Mouse (Mus musculus): ENCODE results near the gene Nat8f3. TPM values are rescaled to one million over a fixed set of nuclear protein-coding genes. Genes with fewer than 3 reads are reported as not detected.
"Not testable (repeated sequence)": the region's sequence is repeated elsewhere in the genome, so short reads cannot be mapped to it uniquely, and the experiment has no call there.

Gene Nat8f3
- polyA plus RNA-seq (2015; fragmentation: Nextera tagmentation; extraction: Ambion mirVana) = 0.15 TPM in 1 of 2 replicates, not detected in the other

GRCm38 (mm10) chr6:85765532-85765931 is at the start of gene Nat8f3:
TSS of gene Nat8f3 (minus strand) at chr6:85765754.
- not testable (repeated sequence) for H3K36me3 ChIP-seq (ENCODE audit: insufficient read depth, low read length); H3K9me3 ChIP-seq (replicated peaks; ENCODE audit: low read length); H3K27ac ChIP-seq; H3K9ac ChIP-seq (ENCODE audit: low read depth, low read length); H3K4me2 ChIP-seq (ENCODE audit: low read length); H3K27me3 ChIP-seq (ENCODE audit: insufficient read depth, low read length); H3K4me3 ChIP-seq (replicated peaks; ENCODE audit: low read depth, low read length); H3K4me1 ChIP-seq (replicated peaks; ENCODE audit: insufficient read depth, low read length); ATAC-seq (replicated peaks; ENCODE audit: low FRiP score, low read depth)
- WGBS = 68% methylated on average over 12 of the region's 13 CpGs
- DNase-seq (ENCODE audit: low spot score) = peak; percentile 25
- TF ChIP-seq CTCF (IDR thresholded peaks at IDR 0.05; ENCODE audit: low read depth) = peak; percentile 34; the same call in 1 of the 2 replicates

GRCm38 (mm10) chr6:85813339-85813738 is 47.8 kb upstream of the Nat8f3 start:
- ATAC-seq (replicated peaks; ENCODE audit: low FRiP score, low read depth) = no peak
- Histone ChIP-seq H3K27me3 (ENCODE audit: insufficient read depth, low read length) (no peaks in the 10 kb centered on the region), H3K4me2 (ENCODE audit: low read length) (no peak overlapping the region), H3K36me3 (ENCODE audit: insufficient read depth, low read length) (no peaks in the 10 kb centered on the region), H3K4me3 (replicated peaks; ENCODE audit: low read depth, low read length) (no peak overlapping the region), H3K27ac (no peak overlapping the region), H3K4me1 (replicated peaks; ENCODE audit: insufficient read depth, low read length) (no peaks in the 10 kb centered on the region), H3K9me3 (replicated peaks; ENCODE audit: low read length) (no peaks in the 10 kb centered on the region), H3K9ac (ENCODE audit: low read depth, low read length) (no peak overlapping the region)
- TF ChIP-seq CTCF (IDR thresholded peaks at IDR 0.05; ENCODE audit: low read depth) = no peak
- no peak for DNase-seq (ENCODE audit: low spot score)
- 89% methylated on average over 2 of the region's 2 CpGs for WGBS

GRCm38 (mm10) chr6:85810942-85811537 is 45.5 kb upstream of the Nat8f3 start:
- not testable (repeated sequence) for H3K27me3 ChIP-seq (ENCODE audit: insufficient read depth, low read length); ATAC-seq (replicated peaks; ENCODE audit: low FRiP score, low read depth); H3K27ac ChIP-seq; H3K9me3 ChIP-seq (replicated peaks; ENCODE audit: low read length); H3K4me1 ChIP-seq (replicated peaks; ENCODE audit: insufficient read depth, low read length); H3K9ac ChIP-seq (ENCODE audit: low read depth, low read length); H3K4me3 ChIP-seq (replicated peaks; ENCODE audit: low read depth, low read length); DNase-seq (ENCODE audit: low spot score); H3K36me3 ChIP-seq (ENCODE audit: insufficient read depth, low read length); H3K4me2 ChIP-seq (ENCODE audit: low read length)
- WGBS = 46% methylated on average over 3 of the region's 3 CpGs

GRCm38 (mm10) chr6:85810514-85810913 is 45.0 kb upstream of the Nat8f3 start:
- not testable (repeated sequence) for DNase-seq (ENCODE audit: low spot score); H3K4me1 ChIP-seq (replicated peaks; ENCODE audit: insufficient read depth, low read length); ATAC-seq (replicated peaks; ENCODE audit: low FRiP score, low read depth); H3K27ac ChIP-seq; H3K4me3 ChIP-seq (replicated peaks; ENCODE audit: low read depth, low read length); H3K36me3 ChIP-seq (ENCODE audit: insufficient read depth, low read length); H3K9me3 ChIP-seq (replicated peaks; ENCODE audit: low read length); H3K9ac ChIP-seq (ENCODE audit: low read depth, low read length); H3K27me3 ChIP-seq (ENCODE audit: insufficient read depth, low read length); H3K4me2 ChIP-seq (ENCODE audit: low read length)
- WGBS = 86% methylated on average over 2 of the region's 3 CpGs

- not testable (repeated sequence) for ATAC-seq (replicated peaks; ENCODE audit: low FRiP score, low read depth); H3K4me1 ChIP-seq (replicated peaks; ENCODE audit: insufficient read depth, low read length); H3K4me3 ChIP-seq (replicated peaks; ENCODE audit: low read depth, low read length); DNase-seq (ENCODE audit: low spot score); H3K27ac ChIP-seq; H3K4me2 ChIP-seq (ENCODE audit: low read length); H3K9ac ChIP-seq (ENCODE audit: low read depth, low read length); H3K36me3 ChIP-seq (ENCODE audit: insufficient read depth, low read length); H3K9me3 ChIP-seq (replicated peaks; ENCODE audit: low read length); H3K27me3 ChIP-seq (ENCODE audit: insufficient read depth, low read length)
- WGBS = 53% methylated on average over 2 of the region's 3 CpGs
Observed at GRCm38 (mm10) chr6:85809784-85810183, 44.2 kb upstream of the Nat8f3 start.

DNA sequence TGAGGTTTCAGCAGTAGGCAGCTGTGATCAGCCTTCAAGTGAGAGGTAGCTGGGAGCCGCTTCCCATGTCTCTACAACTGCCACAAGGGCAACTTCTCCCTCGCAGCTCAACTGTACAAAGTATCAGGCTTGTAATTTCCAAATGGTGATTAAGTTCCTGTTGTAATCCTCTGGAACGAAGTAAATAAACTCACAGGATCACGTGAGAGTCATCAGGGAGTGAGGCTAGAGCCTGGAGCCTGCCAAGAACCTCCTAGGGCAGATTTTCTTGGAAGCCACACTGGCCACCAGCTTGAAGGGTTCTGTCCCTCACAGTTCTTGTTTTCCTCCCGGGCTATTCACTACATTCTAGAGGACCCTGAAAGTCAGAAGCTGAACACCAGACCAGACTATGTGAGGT is 37.6 kb upstream of the Nat8f3 start:
- H3K27ac ChIP-seq; H3K4me3 ChIP-seq (replicated peaks; ENCODE audit: low read depth, low read length); H3K4me2 ChIP-seq (ENCODE audit: low read length); DNase-seq (ENCODE audit: low spot score); H3K9me3 ChIP-seq (replicated peaks; ENCODE audit: low read length); H3K4me1 ChIP-seq (replicated peaks; ENCODE audit: insufficient read depth, low read length); H3K36me3 ChIP-seq (ENCODE audit: insufficient read depth, low read length); H3K9ac ChIP-seq (ENCODE audit: low read depth, low read length); H3K27me3 ChIP-seq (ENCODE audit: insufficient read depth, low read length); ATAC-seq (replicated peaks; ENCODE audit: low FRiP score, low read depth): not testable (repeated sequence)
- 62% methylated on average over 5 of the region's 5 CpGs for WGBS

- not testable (repeated sequence) for H3K4me3 ChIP-seq (replicated peaks; ENCODE audit: low read depth, low read length); H3K4me1 ChIP-seq (replicated peaks; ENCODE audit: insufficient read depth, low read length); ATAC-seq (replicated peaks; ENCODE audit: low FRiP score, low read depth); H3K9me3 ChIP-seq (replicated peaks; ENCODE audit: low read length); H3K27ac ChIP-seq; DNase-seq (ENCODE audit: low spot score); H3K4me2 ChIP-seq (ENCODE audit: low read length); H3K27me3 ChIP-seq (ENCODE audit: insufficient read depth, low read length); H3K9ac ChIP-seq (ENCODE audit: low read depth, low read length); H3K36me3 ChIP-seq (ENCODE audit: insufficient read depth, low read length)
- WGBS = 63% methylated on average over 5 of the region's 6 CpGs
Observed at GRCm38 (mm10) chr6:85763127-85764070, 2.2 kb downstream of the Nat8f3 start.

DNA sequence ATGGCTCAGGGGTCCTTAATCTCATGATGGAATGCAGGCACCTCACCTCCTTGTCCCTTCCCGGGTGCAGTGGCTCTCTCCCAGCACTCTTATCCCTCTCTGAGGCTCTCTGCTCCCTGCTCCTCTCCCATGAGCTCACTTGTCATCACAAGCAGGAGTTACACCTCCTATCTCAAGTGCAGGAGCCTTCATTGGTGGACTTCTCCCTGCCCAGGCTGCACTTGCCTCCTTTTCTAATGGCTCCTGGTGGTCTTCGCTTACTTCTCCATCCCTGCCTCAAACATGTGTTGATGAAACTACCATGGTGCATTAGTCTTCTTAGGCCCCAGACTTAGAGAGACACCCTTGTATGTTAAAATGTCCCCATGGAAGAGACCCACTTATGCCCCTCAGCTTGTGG is 2.9 kb downstream of the Nat8f3 start:
- H3K9ac ChIP-seq (ENCODE audit: low read depth, low read length); H3K9me3 ChIP-seq (replicated peaks; ENCODE audit: low read length); ATAC-seq (replicated peaks; ENCODE audit: low FRiP score, low read depth); H3K4me1 ChIP-seq (replicated peaks; ENCODE audit: insufficient read depth, low read length); DNase-seq (ENCODE audit: low spot score); H3K36me3 ChIP-seq (ENCODE audit: insufficient read depth, low read length); H3K4me2 ChIP-seq (ENCODE audit: low read length); H3K27ac ChIP-seq; H3K27me3 ChIP-seq (ENCODE audit: insufficient read depth, low read length); H3K4me3 ChIP-seq (replicated peaks; ENCODE audit: low read depth, low read length): not testable (repeated sequence)
- 94% methylated on average over 1 of the region's 2 CpGs for WGBS

DNA sequence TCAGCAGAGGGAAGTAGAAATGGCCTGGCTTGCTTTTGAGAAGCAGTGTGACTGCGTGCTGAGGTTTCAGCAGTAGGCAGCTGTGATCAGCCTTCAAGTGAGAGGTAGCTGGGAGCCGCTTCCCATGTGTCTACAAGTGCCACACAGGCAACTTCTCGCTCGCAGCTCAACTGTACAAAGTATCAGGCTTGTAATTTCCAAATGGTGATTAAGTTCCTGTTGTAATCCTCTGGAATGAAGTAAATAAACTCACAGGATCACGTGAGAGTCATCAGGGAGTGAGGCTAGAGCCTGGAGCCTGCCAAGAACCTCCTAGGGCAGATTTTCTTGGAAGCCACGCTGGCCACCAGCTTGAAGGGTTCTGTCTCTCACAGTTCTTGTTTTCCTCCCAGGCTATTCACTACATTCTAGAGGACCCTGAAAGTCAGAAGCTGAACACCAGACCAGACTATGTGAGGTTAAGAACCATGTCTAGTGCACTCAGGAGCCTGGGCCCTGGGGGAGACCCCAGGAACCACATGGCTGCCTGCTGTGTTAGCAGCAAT is 9.8 kb downstream of the Nat8f3 start:
- not testable (repeated sequence) for H3K27me3 ChIP-seq (ENCODE audit: insufficient read depth, low read length); H3K4me3 ChIP-seq (replicated peaks; ENCODE audit: low read depth, low read length); H3K9ac ChIP-seq (ENCODE audit: low read depth, low read length); ATAC-seq (replicated peaks; ENCODE audit: low FRiP score, low read depth); H3K27ac ChIP-seq; H3K9me3 ChIP-seq (replicated peaks; ENCODE audit: low read length); H3K4me1 ChIP-seq (replicated peaks; ENCODE audit: insufficient read depth, low read length); H3K36me3 ChIP-seq (ENCODE audit: insufficient read depth, low read length); DNase-seq (ENCODE audit: low spot score); H3K4me2 ChIP-seq (ENCODE audit: low read length)
- 32% methylated on average over 3 of the region's 6 CpGs for WGBS

Data from kidney, postnatal 0 days (tissue).